Mouse (Mus musculus): ENCODE measurements around the gene Krtap27-1. TPM values are rescaled to one million over a fixed set of nuclear protein-coding genes. Genes with fewer than 3 reads are reported as not detected.

Krtap27-1 gene
- polyA plus RNA-seq, 1 experiment from 2014 or later: not detected

DNA sequence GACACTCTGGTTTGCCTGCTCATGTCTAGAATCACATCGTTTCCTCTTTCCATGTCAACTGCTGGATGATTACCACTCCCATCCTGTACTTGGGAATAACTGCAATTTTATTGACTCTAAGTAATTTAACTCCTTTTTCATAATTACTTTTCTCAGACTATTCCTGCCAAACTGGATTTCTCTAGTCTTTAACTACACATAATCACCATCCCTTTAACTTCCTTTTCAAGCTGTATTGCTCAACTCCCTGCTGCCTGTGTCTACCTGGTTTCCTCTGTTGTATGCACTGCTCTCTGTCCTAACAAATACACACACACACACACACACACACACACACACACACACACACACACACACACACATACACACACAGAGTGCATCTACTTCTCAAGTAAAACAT lies 20.4 kb downstream of the Krtap27-1 start:
- no peaks in the 10 kb centered on the region for H3K36me3 ChIP-seq
- H3K27me3 ChIP-seq: no peaks in the 10 kb centered on the region
- no peak overlapping the region for H3K27ac ChIP-seq
- no peaks in the 10 kb centered on the region for H3K9me3 ChIP-seq
- ATAC-seq (ENCODE audit: insufficient number of reproducible peaks, insufficient read depth, low FRiP score, low TSS enrichment): no peak
- WGBS: 56% methylated on average over 1 of the region's 1 CpGs
- no peak overlapping the region for H3K4me3 ChIP-seq
- no peaks in the 10 kb centered on the region for H3K4me1 ChIP-seq
- no peak overlapping the region for H3K4me2 ChIP-seq (replicated peaks)
- H3K9ac ChIP-seq: no peak overlapping the region

DNA sequence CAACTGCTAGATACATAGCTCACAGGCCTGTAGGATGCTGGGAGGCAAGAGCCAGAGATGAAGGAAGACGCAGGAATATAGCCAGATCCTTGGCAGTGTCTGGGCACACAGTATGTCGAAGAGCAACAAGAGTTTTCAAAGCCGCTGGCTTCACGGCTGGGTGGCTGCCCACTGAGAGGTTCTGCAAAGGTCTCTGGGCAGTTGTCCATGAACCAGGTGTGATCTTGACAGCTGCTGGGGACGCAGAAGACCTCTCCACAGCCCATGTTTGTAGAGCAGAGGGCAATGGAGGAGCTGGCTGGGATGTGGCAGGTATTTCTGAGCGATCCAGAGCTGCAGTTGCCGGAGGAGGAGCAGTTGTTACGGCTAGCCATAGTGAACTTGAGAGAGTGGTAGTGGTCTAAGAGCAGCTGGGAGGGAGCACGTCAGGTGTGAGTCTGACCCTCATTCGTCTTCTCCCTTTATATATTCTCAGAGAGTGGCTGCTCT lies 24.1 kb downstream of the Krtap27-1 start, which contains the start of gene Krtap26-1:
Krtap26-1 (minus strand) TSS at position 439 of the 489 bp plus-strand sequence.
- H3K9me3 ChIP-seq: no peaks in the 10 kb centered on the region
- H3K4me2 ChIP-seq (replicated peaks): no peak within 1 kb of the TSS
- WGBS: 91% methylated on average over 10 of the region's 10 CpGs
- no peaks in the 10 kb centered on the region for H3K4me1 ChIP-seq
- H3K4me3 ChIP-seq: no peak within 1 kb of the TSS
- no peaks in the 10 kb centered on the region for H3K27me3 ChIP-seq
- H3K9ac ChIP-seq: no peak within 1 kb of the TSS
- H3K36me3 ChIP-seq: no peaks in the 10 kb centered on the region
- no peak within 1 kb of the TSS for H3K27ac ChIP-seq
- no peak for ATAC-seq (ENCODE audit: insufficient number of reproducible peaks, insufficient read depth, low FRiP score, low TSS enrichment)

DNA sequence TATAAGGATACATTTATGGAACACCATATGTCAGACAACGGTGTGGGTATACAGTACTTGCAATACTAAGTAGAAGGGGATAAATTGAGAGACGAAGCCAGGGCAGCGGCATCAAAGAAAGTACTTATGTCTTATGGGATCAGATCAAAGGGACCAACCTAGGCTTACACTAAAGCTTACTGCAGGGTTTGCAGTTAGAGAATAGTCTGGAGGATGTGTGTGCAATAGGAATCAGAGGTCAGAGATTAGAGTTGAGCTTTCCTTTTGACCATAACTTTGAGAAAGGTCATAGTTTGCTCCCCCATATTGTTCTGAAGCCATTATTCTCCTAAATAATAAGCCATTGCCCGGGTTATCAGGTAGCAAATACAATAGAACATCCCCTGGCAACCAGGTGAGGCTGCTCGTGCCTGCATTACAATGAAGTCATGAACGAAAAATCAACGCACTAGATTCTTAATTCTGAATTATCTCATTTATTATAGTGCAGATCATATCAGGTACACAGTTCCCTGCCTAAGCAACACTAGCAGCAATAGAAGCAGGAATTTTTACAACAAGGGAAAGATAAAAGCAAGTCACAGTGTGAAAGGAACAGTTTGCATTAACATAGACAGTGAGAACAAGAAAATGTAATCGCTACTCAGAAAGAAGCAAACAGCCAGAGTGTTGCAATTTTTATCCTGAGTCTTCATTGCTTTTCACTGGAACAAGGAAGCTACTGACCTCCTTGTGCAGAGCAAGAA lies 24.9 kb downstream of the Krtap27-1 start:
- no peak overlapping the region for H3K4me3 ChIP-seq
- no peak overlapping the region for H3K9ac ChIP-seq
- 82% methylated on average over 8 of the region's 8 CpGs for whole genome bisulfite sequencing
- ATAC-seq (ENCODE audit: insufficient number of reproducible peaks, insufficient read depth, low FRiP score, low TSS enrichment): no peak
- H3K36me3 ChIP-seq: no peaks in the 10 kb centered on the region
- no peak overlapping the region for H3K4me2 ChIP-seq (replicated peaks)
- no peak overlapping the region for H3K27ac ChIP-seq
- no peaks in the 10 kb centered on the region for H3K9me3 ChIP-seq
- H3K27me3 ChIP-seq: no peaks in the 10 kb centered on the region
- no peaks in the 10 kb centered on the region for H3K4me1 ChIP-seq

DNA sequence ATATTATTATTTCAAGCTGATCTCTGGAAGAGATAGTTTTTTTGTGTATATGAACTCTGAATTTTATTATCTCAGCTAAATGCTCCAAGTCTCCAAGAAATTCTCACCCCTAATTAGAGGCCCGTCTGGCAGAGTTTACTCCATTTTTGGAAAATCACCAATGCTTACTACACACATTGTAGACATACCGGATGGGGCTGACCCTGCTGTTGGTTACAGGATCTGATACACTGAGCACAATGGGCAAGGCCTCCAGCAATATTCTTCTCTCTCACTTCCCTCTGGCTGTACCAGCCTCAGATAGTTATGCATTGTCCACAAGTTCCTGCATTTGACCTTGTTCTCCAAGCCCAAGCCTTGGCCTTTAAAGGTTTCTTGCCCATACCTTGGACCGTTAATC lies 31.4 kb downstream of the Krtap27-1 start:
- Histone ChIP-seq H3K4me1 (no peaks in the 10 kb centered on the region), H3K27ac (no peak overlapping the region), H3K27me3 (no peaks in the 10 kb centered on the region), H3K9me3 (no peaks in the 10 kb centered on the region), H3K4me2 (replicated peaks) (no peak overlapping the region), H3K9ac (no peak overlapping the region), H3K4me3 (no peak overlapping the region), H3K36me3 (no peaks in the 10 kb centered on the region)
- 75% methylated on average over 3 of the region's 3 CpGs for WGBS
- ATAC-seq (ENCODE audit: insufficient number of reproducible peaks, insufficient read depth, low FRiP score, low TSS enrichment): no peak

DNA sequence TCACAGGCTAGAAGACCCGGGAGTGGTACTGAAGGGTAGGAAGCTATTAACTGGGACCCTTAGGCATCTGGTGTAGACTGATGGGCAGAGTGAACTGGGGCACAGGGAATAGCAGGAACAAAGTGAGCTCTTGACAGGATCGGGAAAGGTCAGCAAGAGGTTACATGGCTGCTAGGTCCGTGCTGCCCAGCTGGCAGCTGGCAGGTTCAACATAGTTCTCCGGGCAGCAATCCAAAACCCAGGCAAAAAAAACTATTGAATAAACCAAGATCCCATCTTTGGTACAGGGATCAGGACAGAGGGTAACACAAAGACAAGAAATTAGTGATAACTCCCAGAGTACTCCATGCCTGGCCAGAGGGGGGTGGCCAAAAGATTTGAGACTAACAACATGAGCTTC lies 36.3 kb downstream of the Krtap27-1 start:
- no peak overlapping the region for H3K9ac ChIP-seq
- 34% methylated on average over 4 of the region's 4 CpGs for WGBS
- H3K4me3 ChIP-seq: no peak overlapping the region
- no peak overlapping the region for H3K27ac ChIP-seq
- ATAC-seq (ENCODE audit: insufficient number of reproducible peaks, insufficient read depth, low FRiP score, low TSS enrichment): no peak
- no peaks in the 10 kb centered on the region for H3K4me1 ChIP-seq
- no peaks in the 10 kb centered on the region for H3K36me3 ChIP-seq
- H3K9me3 ChIP-seq: no peaks in the 10 kb centered on the region
- H3K4me2 ChIP-seq (replicated peaks): no peak overlapping the region
- H3K27me3 ChIP-seq: no peaks in the 10 kb centered on the region

DNA sequence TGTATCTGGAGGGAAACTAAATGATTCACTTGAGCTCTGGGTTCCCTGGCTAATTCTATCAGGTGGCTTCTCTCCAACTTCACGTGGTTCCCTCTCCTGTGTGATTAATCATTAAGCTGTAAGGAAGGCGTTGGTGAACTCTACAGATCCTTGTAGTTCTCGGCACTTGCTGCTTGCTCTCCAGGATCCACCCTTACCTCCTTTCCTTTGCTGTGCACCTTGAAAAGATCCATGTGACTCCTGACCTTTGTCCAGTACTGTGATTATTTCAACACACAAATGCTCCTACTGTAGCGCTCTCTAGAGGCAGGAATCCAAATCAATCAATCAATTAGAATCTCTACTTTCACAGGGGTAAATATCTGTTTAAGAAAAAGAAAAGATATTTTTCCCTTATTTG lies 40.0 kb downstream of the Krtap27-1 start:
- H3K27me3 ChIP-seq: no peaks in the 10 kb centered on the region

DNA sequence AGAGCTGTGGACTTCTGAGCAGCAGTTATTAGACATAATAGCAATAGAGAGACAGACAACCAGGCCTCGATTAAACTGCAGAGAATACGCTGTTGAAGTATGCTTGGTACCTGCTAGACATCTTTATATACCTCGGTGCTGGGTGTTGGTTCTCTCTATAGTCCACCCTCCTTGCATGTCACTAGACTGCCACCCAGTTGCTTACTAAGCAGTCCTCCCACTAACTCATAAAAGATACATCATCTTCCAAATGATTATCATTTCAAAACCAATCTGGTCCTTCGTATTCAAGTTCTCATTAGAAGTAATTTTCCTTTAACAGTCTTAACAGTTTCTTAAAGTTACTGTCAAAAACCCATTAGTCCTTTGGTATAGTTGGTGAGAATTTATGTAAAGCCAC lies 43.9 kb downstream of the Krtap27-1 start, which contains the start of gene 2310079G19Rik:
2310079G19Rik (minus strand) TSS at position 101 of the 400 bp plus-strand sequence.
- WGBS: 91% methylated on average over 4 of the region's 4 CpGs
- Histone ChIP-seq H3K4me3 (no peak within 1 kb of the TSS), H3K27me3 (no peaks in the 10 kb centered on the region), H3K4me1 (no peaks in the 10 kb centered on the region), H3K27ac (no peak within 1 kb of the TSS), H3K4me2 (replicated peaks) (no peak within 1 kb of the TSS), H3K9ac (no peak within 1 kb of the TSS), H3K36me3 (no peaks in the 10 kb centered on the region), H3K9me3 (no peaks in the 10 kb centered on the region)
- ATAC-seq (ENCODE audit: insufficient number of reproducible peaks, insufficient read depth, low FRiP score, low TSS enrichment): no peak

More for the DNA sequence above, 40.0 kb downstream of the Krtap27-1 start:
- H3K36me3 ChIP-seq: no peaks in the 10 kb centered on the region
- H3K27ac ChIP-seq: no peak overlapping the region
- ATAC-seq (ENCODE audit: insufficient number of reproducible peaks, insufficient read depth, low FRiP score, low TSS enrichment): no peak
- no peak overlapping the region for H3K9ac ChIP-seq
- 78% methylated on average over 4 of the region's 4 CpGs for WGBS
- no peaks in the 10 kb centered on the region for H3K4me1 ChIP-seq
- H3K4me2 ChIP-seq (replicated peaks): no peak overlapping the region
- H3K9me3 ChIP-seq: no peaks in the 10 kb centered on the region
- no peak overlapping the region for H3K4me3 ChIP-seq

Other genes with a start within 250 kb of the Krtap27-1 start
- gene Cldn17, start 164.7 kb downstream of the Krtap27-1 start, polyA plus RNA-seq (2016; fragmentation: Nextera tagmentation; extraction: Ambion mirVana): not detected in 2 replicates
- gene Cldn8, start 108.5 kb downstream of the Krtap27-1 start, polyA plus RNA-seq (2016; fragmentation: Nextera tagmentation; extraction: Ambion mirVana): 4.8 and 5.3 TPM in 2 replicates
- gene Krtap24-1, start 59.4 kb downstream of the Krtap27-1 start, polyA plus RNA-seq (2016; fragmentation: Nextera tagmentation; extraction: Ambion mirVana): not detected in 2 replicates
- gene 2310079G19Rik, start 44.0 kb downstream of the Krtap27-1 start, polyA plus RNA-seq (2016; fragmentation: Nextera tagmentation; extraction: Ambion mirVana): not detected in 2 replicates
- not detected in 2 replicates for gene Krtap26-1, start 23.9 kb downstream of the Krtap27-1 start, polyA plus RNA-seq (2016; fragmentation: Nextera tagmentation; extraction: Ambion mirVana)
- gene 2310061N02Rik, start 36.3 kb upstream of the Krtap27-1 start, polyA plus RNA-seq (2016; fragmentation: Nextera tagmentation; extraction: Ambion mirVana): not detected in 2 replicates
- gene Krtap13-1, start 57.2 kb upstream of the Krtap27-1 start, polyA plus RNA-seq (2016; fragmentation: Nextera tagmentation; extraction: Ambion mirVana): not detected in 2 replicates
- not detected in 2 replicates for gene Krtap13, start 80.0 kb upstream of the Krtap27-1 start, polyA plus RNA-seq (2016; fragmentation: Nextera tagmentation; extraction: Ambion mirVana)
- gene 2310034C09Rik, start 87.2 kb upstream of the Krtap27-1 start, polyA plus RNA-seq (2016; fragmentation: Nextera tagmentation; extraction: Ambion mirVana): not detected in 2 replicates
- not detected in 2 replicates for gene 2310057N15Rik, start 102.5 kb upstream of the Krtap27-1 start, polyA plus RNA-seq (2016; fragmentation: Nextera tagmentation; extraction: Ambion mirVana)
- not detected in 2 replicates for gene Gm5965, start 106.2 kb upstream of the Krtap27-1 start, polyA plus RNA-seq (2016; fragmentation: Nextera tagmentation; extraction: Ambion mirVana)
- not detected in 2 replicates for gene Gm20741, start 140.5 kb upstream of the Krtap27-1 start, polyA plus RNA-seq (2016; fragmentation: Nextera tagmentation; extraction: Ambion mirVana)
- not detected in 2 replicates for gene Krtap15, start 148.5 kb upstream of the Krtap27-1 start, polyA plus RNA-seq (2016; fragmentation: Nextera tagmentation; extraction: Ambion mirVana)
- gene Krtap14, start 154.5 kb upstream of the Krtap27-1 start, polyA plus RNA-seq (2016; fragmentation: Nextera tagmentation; extraction: Ambion mirVana): not detected in 2 replicates
- not detected in 2 replicates for gene Krtap19-1, start 197.7 kb upstream of the Krtap27-1 start, polyA plus RNA-seq (2016; fragmentation: Nextera tagmentation; extraction: Ambion mirVana)
- gene Krtap19-2, start 202.6 kb upstream of the Krtap27-1 start, polyA plus RNA-seq (2016; fragmentation: Nextera tagmentation; extraction: Ambion mirVana): not detected in 2 replicates
- not detected in 2 replicates for gene Krtap19-3, start 206.4 kb upstream of the Krtap27-1 start, polyA plus RNA-seq (2016; fragmentation: Nextera tagmentation; extraction: Ambion mirVana)
- gene Krtap19-4, start 213.4 kb upstream of the Krtap27-1 start, polyA plus RNA-seq (2016; fragmentation: Nextera tagmentation; extraction: Ambion mirVana): not detected in 2 replicates
- not detected in 2 replicates for gene Krtap19-5, start 224.8 kb upstream of the Krtap27-1 start, polyA plus RNA-seq (2016; fragmentation: Nextera tagmentation; extraction: Ambion mirVana)